Mouse (Mus musculus) neural tube, embryonic 11.5 days (tissue): ENCODE results near the gene Rasal3. TPM values are rescaled to one million over a fixed set of nuclear protein-coding genes. Genes with fewer than 3 reads are reported as not detected.

Experiments
- ATAC-seq: fragments of 200-750 bp; cut with Nextera tagmentation; 2 replicates; pipeline ENCODE4 v1.8.0; 2017; ENCODE audit warnings: moderate number of reproducible peaks, mild to moderate bottlenecking, moderate TSS enrichment, moderate library complexity; ENCODE audit not compliant: insufficient read depth, low FRiP score, low TSS enrichment
- DNase-seq: peaks from one replicate; pipeline ENCODE4 v3.0.0-alpha.2; 2015; ENCODE audit warnings: low spot score
- H3K27ac ChIP-seq: fragments of 300-500 bp; sonication (generic); 2 replicates; pipeline ENCODE4 v1.5.1; 2014; ENCODE audit warnings: low read depth, mild to moderate bottlenecking, low read length
- H3K27me3 ChIP-seq: fragments of 300-500 bp; sonication (generic); 2 replicates; pipeline ENCODE4 v1.6.1; 2014; ENCODE audit warnings: mild to moderate bottlenecking, low read length, mixed read lengths; ENCODE audit not compliant: control insufficient read depth, insufficient read depth
- H3K36me3 ChIP-seq: fragments of 300-500 bp; sonication (generic); 2 replicates; pipeline ENCODE4 v1.6.1; 2014; ENCODE audit warnings: mild to moderate bottlenecking, low read length, moderate library complexity, mixed read lengths; ENCODE audit not compliant: control insufficient read depth, insufficient read depth
- H3K4me1 ChIP-seq: fragments of 300-500 bp; sonication (generic); 2 replicates; pipeline ENCODE4 v1.6.1; 2014; ENCODE audit warnings: low read length, mixed read lengths; ENCODE audit not compliant: control insufficient read depth, insufficient read depth
- H3K4me2 ChIP-seq: fragments of 300-500 bp; sonication (generic); 2 replicates; pipeline ENCODE4 v1.6.1; 2014; ENCODE audit warnings: low read depth, mild to moderate bottlenecking, moderate library complexity
- H3K4me3 ChIP-seq: fragments of 300-500 bp; sonication (generic); 2 replicates; pipeline ENCODE4 v1.5.1; 2014; ENCODE audit warnings: low read depth, low read length
- H3K9ac ChIP-seq: fragments of 300-500 bp; sonication (generic); 2 replicates; pipeline ENCODE4 v1.6.1; 2014; ENCODE audit warnings: mild to moderate bottlenecking, low read length
- H3K9me3 ChIP-seq: fragments of 300-500 bp; sonication (generic); 2 replicates; pipeline ENCODE4 v1.6.1; 2016; ENCODE audit warnings: low read length; ENCODE audit not compliant: control insufficient read depth
- WGBS: fragments of 180-500 bp; shearing (Covaris S2); extraction: QIAGEN DNeasy Blood & Tissue Kit; methylation state at CpG from one replicate; pipeline ENCODE4 v1.1.7; 2014; 5-methylcytosine and 5-hydroxymethylcytosine counted together
- polyA plus RNA-seq: library from polyadenylated mRNA; unstranded; fragments of >200 nt; fragmentation: Nextera tagmentation; extraction: Ambion mirVana; gene quantifications from 2 replicates; pipeline ENCODE4 v1.2.1, GENCODE M21; 2014

The Rasal3 gene
- polyA plus RNA-seq, 1 experiment from 2014 or later: 0.42 TPM

DNA sequence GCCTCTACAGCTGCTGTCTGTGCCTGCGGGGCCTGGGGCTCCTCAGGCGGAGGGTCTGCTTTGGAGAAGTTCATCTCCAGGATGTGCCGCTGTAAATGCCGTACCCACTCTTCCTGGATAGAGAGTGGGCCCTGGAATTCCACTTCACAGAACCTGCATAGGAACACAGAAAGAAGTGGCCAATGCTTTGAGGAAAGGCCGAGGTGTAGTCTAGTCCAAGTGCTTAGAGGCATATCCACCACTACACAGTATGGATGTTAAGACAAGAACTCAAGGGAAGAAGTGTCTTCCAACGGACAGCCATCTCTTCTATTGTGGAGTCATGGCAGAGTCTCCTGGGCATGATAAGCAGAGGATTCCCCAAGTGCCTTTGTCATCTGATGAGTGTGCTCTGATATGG lies 48.4 kb downstream of the Rasal3 start:
- ATAC-seq (no peak), DNase-seq (no peak)
- no peak overlapping the region for H3K4me3 ChIP-seq
- H3K27ac ChIP-seq: no peak overlapping the region
- no peak overlapping the region for H3K4me2 ChIP-seq
- 93% methylated on average over 6 of the region's 6 CpGs for WGBS
- H3K9me3 ChIP-seq: no peaks in the 10 kb centered on the region
- H3K36me3 ChIP-seq: peaks cover 38% of the 10 kb centered on the region
- no peak overlapping the region for H3K9ac ChIP-seq
- H3K4me1 ChIP-seq: no peaks in the 10 kb centered on the region
- no peaks in the 10 kb centered on the region for H3K27me3 ChIP-seq

DNA sequence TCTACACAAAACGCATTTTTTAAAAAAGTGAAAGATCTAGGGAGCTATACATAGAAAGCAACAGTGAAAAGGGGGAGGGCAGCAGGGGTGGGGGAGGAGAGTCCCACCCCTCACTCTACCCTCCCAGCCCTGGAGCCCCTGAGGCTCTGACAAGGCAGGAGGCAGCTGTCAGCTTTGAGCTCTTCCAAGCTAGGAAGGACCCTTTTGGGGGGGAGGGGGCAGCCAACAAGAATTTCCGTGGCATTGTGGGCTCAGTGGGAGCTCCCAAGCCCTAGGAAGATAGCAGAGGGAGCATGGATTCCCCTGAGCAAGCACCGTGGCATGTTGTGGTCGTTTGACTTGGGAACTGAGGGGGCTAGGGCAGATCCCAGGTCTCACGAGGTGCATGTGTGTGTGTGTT lies 49.2 kb downstream of the Rasal3 start:
- WGBS: 77% methylated on average over 5 of the region's 5 CpGs
- H3K9ac ChIP-seq: no peak overlapping the region
- no peak for ATAC-seq
- H3K27ac ChIP-seq: no peak overlapping the region
- no peaks in the 10 kb centered on the region for H3K9me3 ChIP-seq
- DNase-seq: no peak
- H3K4me3 ChIP-seq: no peak overlapping the region
- H3K4me2 ChIP-seq: no peak overlapping the region
- no peaks in the 10 kb centered on the region for H3K27me3 ChIP-seq
- H3K4me1 ChIP-seq: peaks cover 3% of the 10 kb centered on the region
- H3K36me3 ChIP-seq: peaks cover 37% of the 10 kb centered on the region

DNA sequence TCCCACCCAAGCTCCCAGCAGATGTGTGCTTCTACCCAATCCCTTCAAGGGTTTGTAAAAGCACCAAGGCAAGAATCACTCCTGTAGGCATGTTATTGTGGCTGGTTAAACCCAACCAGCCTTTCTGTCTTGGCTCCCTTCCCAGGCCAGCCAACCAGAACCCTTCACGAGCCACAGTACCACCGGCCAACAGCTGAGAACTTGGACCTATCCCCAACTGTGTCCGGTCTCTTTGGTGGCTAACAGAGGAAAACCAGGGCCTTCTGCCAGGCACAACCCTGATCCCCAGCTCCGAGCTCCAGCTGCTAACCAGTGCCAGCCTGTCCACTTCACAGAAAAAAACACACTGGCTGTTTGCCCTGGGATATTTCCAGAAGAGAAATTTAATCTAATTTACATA lies 49.7 kb downstream of the Rasal3 start:
- peaks cover 4% of the 10 kb centered on the region for H3K4me1 ChIP-seq
- H3K4me2 ChIP-seq: no peak overlapping the region
- ATAC-seq (no peak), DNase-seq (peak; percentile 6)
- H3K4me3 ChIP-seq: no peak overlapping the region
- H3K36me3 ChIP-seq: peaks cover 33% of the 10 kb centered on the region
- no peaks in the 10 kb centered on the region for H3K9me3 ChIP-seq
- no peak overlapping the region for H3K27ac ChIP-seq
- no peaks in the 10 kb centered on the region for H3K27me3 ChIP-seq
- 86% methylated on average over 4 of the region's 4 CpGs for WGBS
- H3K9ac ChIP-seq: no peak overlapping the region

DNA sequence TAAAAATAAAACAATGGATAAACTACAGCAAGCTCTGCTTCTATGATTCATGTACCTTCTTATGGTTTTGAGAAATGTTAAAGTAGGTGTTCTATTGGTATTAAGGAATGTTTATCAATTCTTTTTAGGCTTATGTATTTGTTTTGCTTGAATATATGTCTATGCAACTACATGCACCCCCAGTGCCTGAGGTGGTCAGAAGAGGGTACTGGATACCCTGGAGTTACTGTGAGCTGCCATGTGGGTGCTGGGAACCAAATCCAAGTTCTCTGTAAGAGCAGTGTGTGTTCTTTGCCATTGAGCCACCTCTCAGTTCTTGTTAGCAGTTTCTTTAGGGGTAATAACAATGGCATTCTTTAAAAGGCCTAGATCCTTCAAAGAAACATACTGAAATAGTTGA lies 51.7 kb downstream of the Rasal3 start:
- H3K4me2 ChIP-seq: no peak overlapping the region
- H3K27ac ChIP-seq: no peak overlapping the region
- H3K4me3 ChIP-seq: no peak overlapping the region
- peaks cover 4% of the 10 kb centered on the region for H3K4me1 ChIP-seq
- H3K9ac ChIP-seq: no peak overlapping the region
- ATAC-seq (no peak), DNase-seq (no peak)
- no peaks in the 10 kb centered on the region for H3K27me3 ChIP-seq
- H3K9me3 ChIP-seq: no peaks in the 10 kb centered on the region
- H3K36me3 ChIP-seq: peaks cover 16% of the 10 kb centered on the region

DNA sequence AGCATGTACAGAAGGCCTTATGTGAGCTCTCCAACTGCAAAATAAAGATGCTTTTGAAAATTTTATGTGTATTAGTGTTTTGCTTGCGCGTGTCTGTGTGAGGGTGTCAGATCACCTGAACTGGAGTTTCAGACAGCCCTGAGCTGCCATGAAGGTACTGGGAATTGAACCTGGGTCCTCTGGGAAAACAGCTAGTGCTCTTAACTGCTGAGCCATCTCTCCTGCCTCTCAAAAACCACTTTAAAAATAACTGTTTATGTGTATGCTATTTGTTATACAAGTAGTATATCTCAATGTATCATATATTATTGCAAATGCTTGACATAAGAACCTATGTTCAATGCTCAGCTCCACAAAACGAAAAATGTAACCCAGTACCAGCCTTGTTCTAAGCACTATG lies 52.1 kb downstream of the Rasal3 start:
- Histone ChIP-seq H3K4me1 (peaks cover 4% of the 10 kb centered on the region), H3K9me3 (no peaks in the 10 kb centered on the region), H3K9ac (no peak overlapping the region), H3K27me3 (no peaks in the 10 kb centered on the region), H3K4me3 (no peak overlapping the region), H3K27ac (no peak overlapping the region), H3K36me3 (peaks cover 13% of the 10 kb centered on the region), H3K4me2 (peak overlapping the region; percentile 64)
- 83% methylated on average over 3 of the region's 3 CpGs for WGBS
- no peak for ATAC-seq
- DNase-seq: no peak

DNA sequence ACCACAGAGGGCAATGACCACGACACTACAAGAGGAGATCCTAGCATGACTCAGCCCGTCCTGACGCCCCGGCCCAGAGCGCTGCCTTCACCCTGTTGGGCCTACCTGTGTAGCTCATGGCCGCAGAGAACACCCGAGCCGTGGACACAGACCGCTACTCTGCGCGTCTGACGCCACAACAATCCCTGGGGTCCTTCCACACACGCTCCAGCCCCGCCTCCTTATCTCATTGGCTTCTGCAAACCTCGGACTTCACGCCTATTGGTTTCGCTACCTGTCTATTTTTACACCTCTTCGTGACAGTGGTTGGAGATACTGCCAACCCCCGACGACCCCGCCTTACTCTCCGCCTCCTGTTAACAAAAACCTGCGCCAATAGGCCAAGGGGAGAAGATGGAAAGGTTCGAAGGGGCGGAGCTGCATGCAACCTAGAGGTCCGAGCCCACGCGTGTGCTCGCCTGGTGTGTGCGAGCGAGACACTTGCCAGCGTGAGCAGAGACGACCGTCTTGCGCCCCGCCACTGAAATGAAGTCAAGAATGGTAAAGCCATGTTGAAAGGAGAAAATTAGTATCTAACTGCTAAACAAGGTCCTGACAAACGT lies 52.9 kb downstream of the Rasal3 start, which contains the start of gene Akap8l:
Akap8l (minus strand) TSS at position 226 of the 602 bp plus-strand sequence.
- Histone ChIP-seq H3K4me3 (peak within 1 kb of the TSS; percentile 84), H3K36me3 (peaks cover 9% of the 10 kb centered on the region), H3K9me3 (no peaks in the 10 kb centered on the region), H3K9ac (peak within 1 kb of the TSS; percentile 85), H3K4me1 (peaks cover 4% of the 10 kb centered on the region), H3K27me3 (no peaks in the 10 kb centered on the region), H3K4me2 (peak within 1 kb of the TSS; percentile 89), H3K27ac (peak within 1 kb of the TSS; percentile 83)
- peak; percentile 96 for ATAC-seq
- DNase-seq: peak; percentile 92
- under 1% methylated on average over 37 of the region's 37 CpGs for WGBS

DNA sequence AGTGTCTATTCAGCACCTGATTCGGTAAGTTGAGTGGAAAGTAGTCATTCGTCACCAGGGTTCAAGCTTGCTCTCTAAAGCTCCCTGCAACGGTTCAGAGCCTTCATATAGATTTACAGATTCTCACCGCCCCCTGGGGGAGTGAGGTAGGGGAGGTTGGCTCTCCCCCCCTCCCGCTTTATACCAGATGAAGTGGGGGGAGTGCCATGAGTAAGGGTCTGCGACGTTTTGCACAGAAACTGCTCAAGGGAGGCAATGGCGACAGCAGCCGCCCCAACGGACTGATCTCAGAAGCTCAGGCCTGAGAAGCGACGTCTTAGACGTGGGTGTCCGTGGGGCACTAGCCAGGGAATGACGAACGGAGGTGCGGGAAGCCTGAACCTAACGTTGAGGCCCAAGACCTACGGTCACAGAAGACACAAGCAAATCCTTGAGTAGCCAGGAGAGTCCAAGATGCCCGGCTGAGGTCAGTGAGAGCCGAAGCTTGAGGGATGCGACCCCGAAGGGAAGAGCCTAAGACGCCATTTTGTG lies 53.5 kb downstream of the Rasal3 start:
- no peak for DNase-seq
- peaks cover 4% of the 10 kb centered on the region for H3K4me1 ChIP-seq
- peak overlapping the region; percentile 83 for H3K27ac ChIP-seq
- ATAC-seq: peak; percentile 28; the same call in 1 of the 2 replicates
- H3K36me3 ChIP-seq: peaks cover 6% of the 10 kb centered on the region
- no peaks in the 10 kb centered on the region for H3K9me3 ChIP-seq
- peak overlapping the region; percentile 89 for H3K4me2 ChIP-seq
- H3K27me3 ChIP-seq: no peaks in the 10 kb centered on the region
- WGBS: under 1% methylated on average over 24 of the region's 24 CpGs
- H3K4me3 ChIP-seq: peak overlapping the region; percentile 84
- peak overlapping the region; percentile 85 for H3K9ac ChIP-seq

DNA sequence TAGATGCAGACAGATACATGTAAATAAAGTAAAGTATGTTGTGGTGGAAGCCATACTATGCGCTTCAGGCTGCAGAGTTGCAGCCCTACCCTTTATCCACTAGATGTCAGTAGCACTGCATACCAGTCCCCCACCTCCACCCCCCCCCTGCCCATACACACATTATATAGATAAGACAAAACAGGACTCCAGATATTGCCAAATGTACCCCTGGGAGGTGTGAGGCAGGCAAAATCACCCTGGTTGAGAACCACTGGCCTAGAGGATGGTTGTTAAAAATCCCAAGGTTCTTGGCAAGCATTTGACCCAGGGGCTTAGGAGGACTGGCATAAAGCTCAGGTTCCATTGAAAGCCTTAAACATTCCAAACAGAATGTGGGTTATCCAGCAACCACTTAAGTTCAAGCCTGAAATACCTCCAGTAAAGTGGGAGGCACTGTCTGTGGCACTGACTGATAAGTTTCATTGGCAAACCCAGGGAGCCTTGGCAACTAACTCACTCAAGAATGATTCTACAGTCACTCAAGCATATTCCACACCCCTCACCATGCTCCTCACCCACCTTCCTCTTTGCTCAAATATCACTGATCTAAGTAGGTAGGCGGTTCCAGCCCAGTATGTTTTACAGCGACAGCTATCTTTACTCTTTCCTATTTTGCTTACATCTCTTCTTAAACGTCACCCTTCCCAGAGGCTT lies 54.2 kb downstream of the Rasal3 start:
- peak; percentile 62 for DNase-seq
- Histone ChIP-seq H3K4me2 (peak overlapping the region; percentile 89), H3K36me3 (peaks cover 2% of the 10 kb centered on the region), H3K4me3 (peak overlapping the region; percentile 84), H3K9me3 (no peaks in the 10 kb centered on the region), H3K27ac (no peak overlapping the region; the same call in 1 of the 2 replicates), H3K4me1 (peaks cover 4% of the 10 kb centered on the region), H3K9ac (peak overlapping the region; percentile 85), H3K27me3 (no peaks in the 10 kb centered on the region)
- no peak for ATAC-seq
- 26% methylated on average over 4 of the region's 4 CpGs for WGBS

DNA sequence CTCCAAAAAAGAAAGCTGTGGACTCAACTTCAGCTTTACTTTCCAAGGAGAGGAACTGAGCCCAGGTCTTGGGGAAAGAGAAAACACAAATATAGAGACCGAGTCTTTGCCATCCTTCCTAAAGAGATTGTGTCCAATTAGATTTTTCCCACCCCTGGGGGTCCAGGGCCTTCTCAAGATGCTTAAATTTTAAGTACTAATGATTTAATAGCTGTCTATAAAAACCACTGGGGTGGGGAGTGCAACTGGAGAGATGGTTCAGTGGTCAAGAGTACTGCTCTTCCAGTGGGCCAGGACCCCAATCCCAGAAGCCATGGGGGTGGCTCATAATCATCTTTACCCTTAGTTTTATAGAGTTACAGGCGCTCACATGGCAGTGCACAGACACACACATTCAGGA lies 55.0 kb downstream of the Rasal3 start:
- no peak overlapping the region for H3K4me3 ChIP-seq
- no peak overlapping the region for H3K4me2 ChIP-seq
- 0 out of 2 replicates have a peak, but pooled peaks cover 2% of the 10 kb centered on the region for H3K36me3 ChIP-seq
- DNase-seq (no peak), ATAC-seq (no peak)
- no peak overlapping the region for H3K9ac ChIP-seq
- no peaks in the 10 kb centered on the region for H3K9me3 ChIP-seq
- peaks cover 4% of the 10 kb centered on the region for H3K4me1 ChIP-seq
- H3K27ac ChIP-seq: no peak overlapping the region
- no peaks in the 10 kb centered on the region for H3K27me3 ChIP-seq
- 83% methylated on average over 2 of the region's 2 CpGs for WGBS
